Mouse (Mus musculus): ENCODE measurements around the gene Srarp.

Srarp gene

GRCm38 (mm10) chr4:141435974-141436373 lies at the start of gene Srarp:
Srarp (minus strand) TSS chr4:141436105.
- DNase-seq (ENCODE audit: low spot score): no peak

DNA sequence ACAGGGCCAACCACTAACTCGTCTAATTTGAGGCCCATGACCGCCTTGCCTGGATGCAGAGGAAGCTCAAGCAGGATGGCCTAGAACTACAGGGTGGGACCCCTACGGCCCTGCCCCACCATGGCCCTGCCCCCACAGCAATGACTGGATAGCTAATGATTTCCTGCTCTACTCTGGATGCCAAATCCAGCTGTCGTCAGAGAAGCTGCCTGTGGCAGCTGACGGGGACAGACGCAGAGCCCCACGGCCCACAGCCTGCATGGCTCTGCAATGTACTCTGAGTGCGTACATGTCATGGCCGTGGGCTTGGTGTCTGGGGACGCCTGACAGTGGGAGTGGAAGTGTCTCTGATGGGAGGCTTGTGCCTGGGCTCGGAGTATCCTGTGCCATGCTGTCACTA lies 48.2 kb upstream of the Srarp start:
- DNase-seq (ENCODE audit: low spot score): no peak

DNA sequence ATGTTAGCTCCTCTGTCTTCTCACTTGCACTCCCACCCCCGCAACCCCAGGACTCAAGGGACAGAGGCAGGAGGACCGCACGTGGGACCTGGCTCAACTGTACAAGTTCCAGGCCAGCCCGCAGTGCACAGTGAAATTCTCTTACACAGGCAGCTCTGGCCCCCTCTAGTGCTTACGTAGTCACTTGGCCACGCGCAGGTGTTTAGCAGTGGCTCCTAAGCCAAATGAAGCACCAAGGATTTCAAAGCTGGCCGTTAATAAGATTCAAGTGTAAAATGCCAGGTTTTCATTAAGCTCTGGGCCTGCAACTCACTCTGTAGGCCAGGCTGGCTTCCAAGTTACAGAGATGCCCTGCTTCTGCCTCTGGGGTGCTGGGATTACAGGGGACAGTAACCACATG lies 43.5 kb upstream of the Srarp start:
- DNase-seq (ENCODE audit: low spot score): no peak

- no peak for DNase-seq (ENCODE audit: low spot score)
Measured at GRCm38 (mm10) chr4:141478794-141479193, 42.9 kb upstream of the Srarp start.

GRCm38 (mm10) chr4:141478225-141478624 lies 42.3 kb upstream of the Srarp start:
- no peak for DNase-seq (ENCODE audit: low spot score)

- DNase-seq (ENCODE audit: low spot score): no peak
Measured at GRCm38 (mm10) chr4:141477681-141478102, 41.8 kb upstream of the Srarp start.

GRCm38 (mm10) chr4:141474431-141474830 lies 38.5 kb upstream of the Srarp start:
- no peak for DNase-seq (ENCODE audit: low spot score)

DNA sequence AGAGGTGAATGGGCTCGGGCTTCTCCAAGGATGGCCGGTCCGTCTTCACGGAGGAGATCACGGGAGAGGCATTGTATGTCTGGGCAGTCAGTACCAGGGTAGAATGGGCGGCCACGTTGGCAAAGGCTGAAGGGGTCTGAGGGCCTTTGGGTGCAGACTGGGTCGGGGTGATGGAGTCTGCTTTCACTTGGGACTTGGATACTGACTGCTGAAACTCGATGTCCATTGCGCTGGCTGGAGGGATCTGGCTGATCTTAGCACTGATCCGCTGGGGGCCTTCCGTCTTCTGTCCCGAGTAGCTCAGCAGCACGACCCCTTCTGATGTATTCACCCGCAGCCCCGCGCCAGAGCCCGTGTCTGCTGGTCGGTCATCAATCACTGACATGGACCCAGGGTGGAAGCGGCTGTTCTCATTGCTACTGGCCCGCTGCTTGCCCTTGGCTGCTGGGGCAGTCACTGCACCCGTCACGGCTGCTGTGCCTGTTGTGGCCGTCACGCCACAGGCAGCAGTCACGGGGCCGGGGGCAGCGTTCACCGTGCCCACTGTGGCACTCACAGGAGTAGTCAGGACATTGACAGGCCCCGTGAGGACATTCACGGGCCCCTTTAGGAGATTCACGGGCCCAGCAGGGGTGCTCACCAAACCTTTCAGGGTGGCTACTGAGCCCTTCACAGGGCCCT lies 36.9 kb upstream of the Srarp start:
- no peak for DNase-seq (ENCODE audit: low spot score)

DNA sequence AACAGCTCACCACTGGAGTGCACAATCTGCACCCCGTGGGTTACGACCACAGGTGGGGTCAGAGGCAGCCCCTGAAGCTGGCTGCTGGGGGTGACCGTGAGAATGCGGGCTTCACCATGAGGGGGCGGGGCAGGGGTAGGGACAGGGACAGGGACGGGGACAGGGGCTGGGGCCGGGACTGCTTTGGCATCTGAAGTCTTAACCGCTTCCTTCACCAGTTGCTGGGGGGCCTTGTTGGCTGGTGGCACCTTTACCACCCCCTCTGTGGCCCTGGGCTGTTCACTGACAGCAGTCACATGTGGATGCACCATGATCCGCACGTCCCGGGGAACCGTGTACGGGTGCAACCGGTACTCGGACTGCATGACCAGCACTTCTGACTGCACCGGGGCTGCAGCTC lies 35.6 kb upstream of the Srarp start:
- no peak for DNase-seq (ENCODE audit: low spot score)

- no peak for DNase-seq (ENCODE audit: low spot score)
Measured at GRCm38 (mm10) chr4:141469343-141469742, 33.4 kb upstream of the Srarp start.

- DNase-seq (ENCODE audit: low spot score): no peak
Measured at GRCm38 (mm10) chr4:141468576-141468975, 32.7 kb upstream of the Srarp start.

DNA sequence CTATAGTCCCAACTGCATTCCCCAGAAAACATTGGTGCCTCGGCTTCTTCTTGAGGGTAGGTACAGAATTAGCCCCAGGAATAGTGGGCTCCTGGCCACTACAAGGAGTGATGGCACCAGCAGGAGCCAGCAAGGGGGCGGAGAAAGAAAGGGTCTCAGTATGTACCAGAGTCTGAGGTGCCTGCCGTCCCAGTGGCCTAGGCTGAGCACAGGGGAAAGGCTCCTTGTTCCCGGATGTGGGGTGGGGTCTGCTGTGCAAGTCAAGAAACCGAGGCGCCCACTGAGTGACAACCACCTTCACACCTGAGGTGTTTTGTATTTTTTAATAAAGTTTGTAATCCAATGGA lies 31.6 kb upstream of the Srarp start:
- no peak for DNase-seq (ENCODE audit: low spot score)

DNA sequence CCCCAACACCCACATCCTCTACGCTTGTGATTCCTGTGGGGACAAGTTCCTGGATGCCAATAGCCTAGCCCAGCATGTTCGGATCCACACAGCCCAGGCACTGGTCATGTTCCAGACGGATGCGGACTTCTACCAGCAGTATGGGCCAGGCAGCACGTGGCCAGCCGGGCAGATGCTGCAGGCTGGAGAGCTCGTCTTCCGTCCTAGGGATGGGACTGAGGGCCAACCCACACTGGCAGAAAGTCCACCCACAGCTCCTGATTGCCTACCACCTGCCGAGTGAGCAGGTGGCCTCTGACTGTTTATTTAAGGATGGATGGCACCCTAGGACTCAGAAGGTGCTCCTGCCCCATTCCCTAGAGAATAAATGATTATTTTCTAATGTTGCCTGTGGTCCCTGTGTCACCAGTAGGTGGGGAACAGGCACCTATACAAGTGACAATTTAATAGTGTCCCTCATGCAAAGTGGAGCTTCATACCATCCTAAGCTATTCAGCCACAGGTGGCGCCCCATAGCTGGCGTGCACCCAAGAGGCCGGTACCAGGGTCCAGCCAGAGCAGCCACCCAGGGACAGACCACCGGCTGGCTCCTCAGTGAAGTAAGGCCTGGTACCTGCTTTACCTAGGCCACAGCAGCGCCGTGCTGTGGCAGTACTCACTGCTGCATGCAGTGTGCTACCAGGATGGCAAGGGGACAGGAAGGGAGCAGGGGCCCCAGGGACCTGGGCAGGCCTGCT lies 31.1 kb upstream of the Srarp start:
- DNase-seq (ENCODE audit: low spot score): no peak

DNA sequence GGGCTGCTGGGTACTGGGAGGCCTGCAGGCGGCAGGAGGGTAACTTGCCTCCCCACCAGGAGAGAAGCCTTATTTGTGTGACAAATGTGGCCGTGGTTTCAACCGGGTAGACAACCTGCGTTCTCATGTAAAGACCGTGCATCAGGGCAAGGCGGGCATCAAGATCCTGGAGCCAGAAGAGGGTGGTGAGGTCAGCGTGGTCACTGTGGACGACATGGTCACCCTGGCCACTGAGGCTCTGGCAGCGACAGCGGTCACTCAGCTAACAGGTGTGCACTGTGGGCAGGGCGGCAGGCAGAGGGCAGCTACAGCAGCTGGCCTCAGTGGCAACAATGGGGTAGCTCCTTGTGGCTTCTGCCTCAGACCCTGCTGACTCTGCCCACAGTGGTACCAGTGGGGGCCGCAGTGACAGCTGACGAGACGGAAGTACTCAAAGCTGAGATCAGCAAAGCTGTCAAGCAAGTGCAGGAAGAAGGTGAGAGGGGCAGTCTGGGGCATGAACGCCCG lies 30.4 kb upstream of the Srarp start:
- no peak for DNase-seq (ENCODE audit: low spot score)

DNA sequence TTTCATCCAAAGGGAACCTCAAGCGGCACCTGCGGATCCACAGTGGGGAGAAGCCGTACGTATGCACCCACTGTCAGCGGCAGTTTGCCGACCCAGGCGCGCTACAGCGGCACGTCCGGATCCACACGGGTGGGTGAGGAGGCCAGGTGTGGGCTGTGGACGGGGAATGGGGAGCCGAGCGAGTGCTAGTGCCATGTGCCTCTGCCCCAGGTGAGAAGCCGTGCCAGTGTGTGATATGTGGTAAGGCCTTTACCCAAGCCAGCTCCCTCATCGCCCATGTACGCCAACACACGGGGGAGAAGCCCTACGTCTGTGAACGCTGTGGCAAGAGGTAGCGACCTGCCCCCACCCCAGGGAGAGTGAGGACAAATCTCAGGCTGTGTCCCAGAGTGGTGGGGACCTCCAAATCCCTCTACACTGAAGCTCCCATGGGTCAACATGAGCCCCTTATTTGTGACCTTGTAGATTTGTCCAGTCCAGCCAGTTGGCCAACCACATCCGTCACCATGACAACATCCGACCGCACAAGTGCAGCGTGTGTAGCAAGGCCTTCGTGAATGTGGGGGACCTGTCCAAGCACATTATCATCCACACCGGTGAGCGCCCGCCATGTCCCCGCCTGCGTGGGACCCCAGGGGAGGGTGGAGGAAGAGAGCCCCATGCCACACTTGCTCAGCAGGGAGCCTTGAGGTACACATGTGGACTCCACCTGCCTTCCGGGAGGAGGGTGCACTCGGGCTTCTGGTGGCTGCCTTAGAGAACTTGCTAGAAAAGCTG lies 29.8 kb upstream of the Srarp start:
- DNase-seq (ENCODE audit: low spot score): no peak

- DNase-seq (ENCODE audit: low spot score): no peak
Measured at GRCm38 (mm10) chr4:141464722-141465121, 28.8 kb upstream of the Srarp start.

DNA sequence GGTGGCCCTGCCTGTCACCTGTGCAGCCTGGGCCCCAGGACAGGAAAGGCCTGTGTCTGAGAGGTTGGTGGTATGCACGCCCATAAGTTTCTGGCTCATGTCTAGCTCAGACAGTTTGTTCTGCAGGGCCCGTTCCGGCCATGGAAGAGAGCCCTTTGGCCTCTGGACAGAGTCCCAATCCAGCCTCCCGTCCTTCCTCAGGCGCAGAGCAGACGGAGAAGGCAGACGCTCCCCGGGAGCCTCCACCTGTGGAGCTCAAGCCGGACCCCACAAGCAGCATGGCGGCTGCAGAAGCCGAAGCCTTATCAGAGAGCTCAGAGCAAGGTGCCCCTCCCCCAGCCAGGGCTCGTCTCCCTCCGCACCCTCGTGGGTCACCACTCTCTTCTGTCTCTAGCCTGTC lies 27.6 kb upstream of the Srarp start:
- DNase-seq (ENCODE audit: low spot score): no peak

DNA sequence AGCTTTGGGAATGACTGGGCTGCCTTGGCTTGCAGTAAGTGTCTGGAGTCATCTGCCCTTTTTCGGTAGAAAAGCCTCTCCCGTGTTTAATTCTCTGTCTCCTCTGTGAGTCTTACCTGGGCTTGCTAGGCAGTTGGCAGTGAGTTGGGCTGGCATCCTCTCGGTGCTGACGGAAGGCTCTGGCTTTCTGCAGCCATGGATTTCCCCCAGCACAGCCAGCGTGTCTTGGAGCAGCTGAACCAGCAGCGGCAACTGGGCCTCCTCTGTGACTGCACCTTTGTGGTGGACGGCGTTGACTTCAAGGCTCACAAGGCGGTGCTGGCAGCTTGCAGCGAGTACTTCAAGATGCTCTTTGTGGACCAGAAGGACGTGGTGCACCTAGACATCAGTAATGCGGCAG lies 25.7 kb upstream of the Srarp start:
- DNase-seq (ENCODE audit: low spot score): no peak

- no peak for DNase-seq (ENCODE audit: low spot score)
Measured at GRCm38 (mm10) chr4:141461088-141461487, 25.2 kb upstream of the Srarp start.

- DNase-seq (ENCODE audit: low spot score): no peak
Measured at GRCm38 (mm10) chr4:141460481-141460880, 24.6 kb upstream of the Srarp start.

- no peak for DNase-seq (ENCODE audit: low spot score)
Measured at GRCm38 (mm10) chr4:141459766-141460165, 23.9 kb upstream of the Srarp start.

DNA sequence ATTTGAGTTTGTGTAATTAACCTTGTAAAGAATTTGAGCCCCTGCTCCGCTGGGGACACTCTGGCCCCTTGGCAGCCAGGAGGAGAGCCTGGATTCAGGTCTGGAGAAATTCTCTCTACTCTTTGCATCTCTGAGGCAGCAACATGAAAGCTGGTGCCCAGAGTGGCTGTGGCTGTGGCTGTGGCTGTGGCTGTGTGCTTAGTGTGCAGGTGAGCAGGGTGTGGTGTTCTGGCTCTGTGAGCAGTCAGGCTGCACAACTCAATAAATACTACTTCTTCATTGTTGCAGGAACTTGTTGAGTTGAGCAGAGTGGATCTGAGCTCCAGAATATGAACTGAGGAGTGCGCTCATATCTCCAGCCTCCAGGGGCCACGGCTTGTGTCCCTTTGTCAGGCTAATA lies 23.0 kb upstream of the Srarp start:
- DNase-seq (ENCODE audit: low spot score): no peak

GRCm38 (mm10) chr4:141458236-141458635 lies 22.3 kb upstream of the Srarp start:
- DNase-seq (ENCODE audit: low spot score): peak; percentile 76

Data from embryo, embryonic 10 days (tissue).